Mouse (Mus musculus) midbrain, embryonic 14.5 days (tissue): ENCODE measurements at regions not wholly inside any gene's neighbourhood (a gene's known extent, or its start where the extent isn't known, plus 50 kb on each side); places are given as distances from the start of the nearest gene placed in this dataset.

Source experiments
- ATAC-seq: fragments of 200-750 bp; cut with Nextera tagmentation; 2 replicates; pipeline ENCODE4 v1.8.0; 2017; ENCODE audit warnings: moderate number of reproducible peaks, moderate library complexity; ENCODE audit not compliant: low FRiP score, low TSS enrichment
- DNase-seq: peaks from one replicate; pipeline ENCODE4 v3.0.0-alpha.2; 2015
- H3K27ac ChIP-seq: fragments of 300-500 bp; sonication (generic); replicated peaks from 2 replicates; pipeline ENCODE4 v1.5.1; 2014; ENCODE audit warnings: mild to moderate bottlenecking, low read depth, low read length, moderate library complexity
- H3K27me3 ChIP-seq: fragments of 300-500 bp; sonication (generic); 2 replicates; pipeline ENCODE4 v1.6.1; 2014; ENCODE audit warnings: low read length, control low read depth, mixed read lengths; ENCODE audit not compliant: control insufficient read depth, insufficient read depth
- H3K36me3 ChIP-seq: fragments of 300-500 bp; sonication (generic); 2 replicates; pipeline ENCODE4 v1.6.1; 2014; ENCODE audit warnings: low read length, control low read depth; ENCODE audit not compliant: control insufficient read depth, insufficient read depth
- H3K4me1 ChIP-seq: fragments of 300-500 bp; sonication (generic); 2 replicates; pipeline ENCODE4 v1.6.1; 2014; ENCODE audit warnings: mild to moderate bottlenecking, antibody characterized with exemption, low read length, control low read depth; ENCODE audit not compliant: control insufficient read depth, insufficient read depth
- H3K4me2 ChIP-seq: fragments of 300-500 bp; sonication (generic); 2 replicates; pipeline ENCODE4 v1.6.1; 2014; ENCODE audit warnings: mild to moderate bottlenecking, low read length, moderate library complexity
- H3K4me3 ChIP-seq: fragments of 300-500 bp; sonication (generic); replicated peaks from 2 replicates; pipeline ENCODE4 v1.5.1; 2014; ENCODE audit warnings: low read depth, low read length
- H3K9ac ChIP-seq: fragments of 300-500 bp; sonication (generic); replicated peaks from 2 replicates; pipeline ENCODE4 v1.6.1; 2014; ENCODE audit warnings: mild to moderate bottlenecking, low read length, moderate library complexity
- H3K9me3 ChIP-seq: fragments of 300-500 bp; sonication (generic); 2 replicates; pipeline ENCODE4 v1.6.1; 2016; ENCODE audit warnings: low read length, control low read depth, mixed read lengths; ENCODE audit not compliant: control insufficient read depth
- WGBS: fragments of 180-500 bp; shearing (Covaris S2); extraction: QIAGEN DNeasy Blood & Tissue Kit; methylation state at CpG from one replicate; pipeline ENCODE4 v1.1.7; 2014; 5-methylcytosine and 5-hydroxymethylcytosine counted together

DNA sequence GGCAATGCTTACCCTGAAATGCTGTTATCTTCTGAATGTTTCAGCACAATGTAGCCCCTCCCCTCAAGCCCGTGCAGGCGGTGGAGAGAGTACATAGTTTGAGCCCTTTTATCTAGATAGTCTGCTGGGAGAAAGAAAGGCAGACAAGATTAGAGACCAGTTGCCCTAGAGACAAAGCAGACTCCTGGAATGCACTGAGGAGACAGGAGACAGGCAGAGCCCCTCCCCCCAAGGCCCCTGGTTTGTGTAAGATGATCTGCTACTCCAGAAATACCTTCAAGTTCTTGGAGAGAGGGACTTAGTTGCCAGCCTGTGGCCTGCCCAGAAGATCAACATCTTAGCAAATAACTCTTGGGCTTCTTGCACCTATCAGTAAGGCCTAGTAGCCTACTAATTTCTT lies 547.8 kb downstream of the Tmem38b start:
- no peaks in the 10 kb centered on the region for H3K4me1 ChIP-seq
- H3K27ac ChIP-seq, result no peak overlapping the region
- no peak overlapping the region for H3K9ac ChIP-seq
- no peak overlapping the region for H3K4me3 ChIP-seq
- 4% methylated on average over 2 of the region's 2 CpGs for WGBS
- H3K9me3 ChIP-seq, result no peaks in the 10 kb centered on the region
- no peak overlapping the region for H3K4me2 ChIP-seq
- ATAC-seq, result no peak
- H3K27me3 ChIP-seq, result no peaks in the 10 kb centered on the region
- no peak for DNase-seq
- no peaks in the 10 kb centered on the region for H3K36me3 ChIP-seq

- no peaks in the 10 kb centered on the region for H3K27me3 ChIP-seq
- ATAC-seq (no peak), DNase-seq (no peak)
- no peaks in the 10 kb centered on the region for H3K4me1 ChIP-seq
- 10% methylated on average over 5 of the region's 5 CpGs for WGBS
- no peaks in the 10 kb centered on the region for H3K36me3 ChIP-seq
- no peak overlapping the region for H3K4me3 ChIP-seq
- H3K4me2 ChIP-seq, result no peak overlapping the region
- no peak overlapping the region for H3K27ac ChIP-seq
- no peak overlapping the region for H3K9ac ChIP-seq
- H3K9me3 ChIP-seq, result no peaks in the 10 kb centered on the region
These were observed 548.6 kb downstream of the Tmem38b start for GRCm38 (mm10) chr4:54374457-54374856.

GRCm38 (mm10) chr4:54387460-54387859 lies 557.4 kb upstream of the Zfp462 start:
- H3K27me3 ChIP-seq, result no peaks in the 10 kb centered on the region
- H3K4me3 ChIP-seq, result no peak overlapping the region
- ATAC-seq (peak; percentile 46; the same call in 1 of the 2 replicates), DNase-seq (peak; percentile 52)
- H3K9ac ChIP-seq, result no peak overlapping the region
- H3K36me3 ChIP-seq, result no peaks in the 10 kb centered on the region
- H3K27ac ChIP-seq, result 0 out of 2 replicates have a peak overlapping the region, but pooled peaks have one; percentile 1
- no peak overlapping the region for H3K4me2 ChIP-seq
- WGBS, result 33% methylated on average over 6 of the region's 6 CpGs
- no peaks in the 10 kb centered on the region for H3K9me3 ChIP-seq
- no peaks in the 10 kb centered on the region; the same call in 1 of the 2 replicates for H3K4me1 ChIP-seq

DNA sequence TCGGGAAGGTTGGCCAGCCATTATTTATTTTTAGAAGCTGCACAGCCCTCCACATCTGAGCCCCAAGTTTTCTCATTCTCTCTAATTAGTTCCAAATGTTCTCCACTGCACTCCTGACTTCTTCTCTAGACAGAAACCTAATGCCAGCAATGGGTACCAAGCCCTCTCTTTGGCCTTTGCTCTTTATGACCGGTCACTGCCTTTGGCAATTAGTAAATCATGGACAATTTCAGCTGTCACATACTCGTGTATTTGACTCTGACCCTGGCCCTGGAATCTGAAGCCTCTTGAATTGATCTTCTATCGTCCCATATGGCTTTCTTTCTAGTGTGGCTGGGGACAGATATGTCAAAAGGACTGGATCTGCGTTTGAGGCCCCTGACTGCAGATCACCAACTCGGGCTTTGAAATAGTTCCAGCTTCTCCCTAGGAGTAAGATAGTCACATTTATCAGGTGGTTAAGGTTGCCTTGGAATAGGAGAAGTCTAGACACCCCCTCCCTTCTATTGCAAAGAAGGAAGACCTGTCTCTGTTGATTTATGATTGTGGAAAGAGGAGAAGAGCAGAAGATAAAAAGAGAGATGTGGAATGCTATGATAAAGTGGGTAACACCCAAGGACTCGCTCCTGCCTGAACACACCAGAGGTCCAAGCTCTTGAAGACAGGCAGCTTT lies 553.2 kb upstream of the Zfp462 start:
- Histone ChIP-seq H3K36me3 (no peaks in the 10 kb centered on the region), H3K4me1 (no peaks in the 10 kb centered on the region; the same call in 1 of the 2 replicates), H3K9ac (no peak overlapping the region), H3K27ac (no peak overlapping the region), H3K4me3 (no peak overlapping the region), H3K4me2 (no peak overlapping the region), H3K27me3 (no peaks in the 10 kb centered on the region), H3K9me3 (no peaks in the 10 kb centered on the region)
- ATAC-seq, result no peak
- DNase-seq, result no peak
- 90% methylated on average over 7 of the region's 7 CpGs for WGBS

- 86% methylated on average over 4 of the region's 4 CpGs for WGBS
- Histone ChIP-seq H3K4me3 (no peak overlapping the region), H3K4me2 (no peak overlapping the region), H3K36me3 (no peaks in the 10 kb centered on the region), H3K27ac (no peak overlapping the region), H3K9ac (no peak overlapping the region), H3K9me3 (no peaks in the 10 kb centered on the region), H3K4me1 (no peaks in the 10 kb centered on the region), H3K27me3 (no peaks in the 10 kb centered on the region)
- ATAC-seq (no peak), DNase-seq (no peak)
These were observed 538.7 kb upstream of the Zfp462 start for GRCm38 (mm10) chr4:54406151-54406550.

- H3K27ac ChIP-seq, result no peak overlapping the region
- H3K27me3 ChIP-seq, result no peaks in the 10 kb centered on the region
- DNase-seq, result no peak
- 37% methylated on average over 2 of the region's 2 CpGs for WGBS
- ATAC-seq, result no peak
- H3K36me3 ChIP-seq, result no peaks in the 10 kb centered on the region
- no peaks in the 10 kb centered on the region for H3K4me1 ChIP-seq
- H3K9ac ChIP-seq, result no peak overlapping the region
- H3K4me2 ChIP-seq, result no peak overlapping the region
- no peak overlapping the region for H3K4me3 ChIP-seq
- H3K9me3 ChIP-seq, result no peaks in the 10 kb centered on the region
These were observed 536.9 kb upstream of the Zfp462 start for GRCm38 (mm10) chr4:54407930-54408329.

- no peak overlapping the region for H3K27ac ChIP-seq
- H3K4me2 ChIP-seq, result no peak overlapping the region
- no peak for DNase-seq
- H3K27me3 ChIP-seq, result no peaks in the 10 kb centered on the region
- no peak overlapping the region for H3K4me3 ChIP-seq
- H3K36me3 ChIP-seq, result no peaks in the 10 kb centered on the region
- no peaks in the 10 kb centered on the region for H3K9me3 ChIP-seq
- no peaks in the 10 kb centered on the region for H3K4me1 ChIP-seq
- WGBS, result 85% methylated on average over 3 of the region's 3 CpGs
- ATAC-seq, result no peak
- H3K9ac ChIP-seq, result no peak overlapping the region
These were observed 514.1 kb upstream of the Zfp462 start for GRCm38 (mm10) chr4:54430789-54431188.

GRCm38 (mm10) chr4:54460596-54460995 lies 484.3 kb upstream of the Zfp462 start:
- DNase-seq, result no peak
- no peaks in the 10 kb centered on the region for H3K4me1 ChIP-seq
- no peak overlapping the region for H3K27ac ChIP-seq
- H3K9me3 ChIP-seq, result no peaks in the 10 kb centered on the region
- H3K4me3 ChIP-seq, result no peak overlapping the region
- H3K4me2 ChIP-seq, result no peak overlapping the region
- WGBS, result 55% methylated on average over 2 of the region's 2 CpGs
- ATAC-seq, result no peak
- no peaks in the 10 kb centered on the region for H3K27me3 ChIP-seq
- no peak overlapping the region for H3K9ac ChIP-seq
- no peaks in the 10 kb centered on the region for H3K36me3 ChIP-seq

- Histone ChIP-seq H3K4me3 (no peak overlapping the region), H3K9ac (no peak overlapping the region), H3K36me3 (no peaks in the 10 kb centered on the region), H3K27me3 (no peaks in the 10 kb centered on the region), H3K9me3 (no peaks in the 10 kb centered on the region), H3K4me2 (no peak overlapping the region), H3K4me1 (no peaks in the 10 kb centered on the region), H3K27ac (no peak overlapping the region)
- 68% methylated on average over 2 of the region's 2 CpGs for WGBS
- DNase-seq, result no peak
- no peak for ATAC-seq
These were observed 475.7 kb upstream of the Zfp462 start for GRCm38 (mm10) chr4:54469176-54469575.
